Mouse (Mus musculus) neural tube, embryonic 14.5 days (tissue): ENCODE data around the gene Rem1. TPM values are rescaled to one million over a fixed set of nuclear protein-coding genes. Genes with fewer than 3 reads are reported as not detected.

Source experiments
- ATAC-seq: fragments of 200-750 bp; cut with Nextera tagmentation; 2 replicates; pipeline ENCODE4 v1.8.0; 2017; ENCODE audit warnings: low read depth, mild to moderate bottlenecking, moderate TSS enrichment, moderate library complexity
- H3K27ac ChIP-seq: fragments of 300-500 bp; sonication (generic); 2 replicates; pipeline ENCODE4 v1.5.1; 2014; ENCODE audit warnings: low read depth, mild to moderate bottlenecking, control low read depth, low read length, moderate library complexity, mixed read lengths
- H3K27me3 ChIP-seq: fragments of 300-500 bp; sonication (generic); 2 replicates; pipeline ENCODE4 v1.6.1; 2014; ENCODE audit warnings: low read length; ENCODE audit not compliant: control insufficient read depth, insufficient read depth
- H3K36me3 ChIP-seq: fragments of 300-500 bp; sonication (generic); 2 replicates; pipeline ENCODE4 v1.6.1; 2014; ENCODE audit warnings: low read length, mixed read lengths; ENCODE audit not compliant: control insufficient read depth, insufficient read depth
- H3K4me1 ChIP-seq: fragments of 300-500 bp; sonication (generic); 2 replicates; pipeline ENCODE4 v1.6.1; 2014; ENCODE audit warnings: low read length; ENCODE audit not compliant: control insufficient read depth, insufficient read depth
- H3K4me2 ChIP-seq: fragments of 300-500 bp; sonication (generic); 2 replicates; pipeline ENCODE4 v1.6.1; 2014; ENCODE audit warnings: mild to moderate bottlenecking, low read depth, low read length, control low read depth
- H3K4me3 ChIP-seq: fragments of 300-500 bp; sonication (generic); 2 replicates; pipeline ENCODE4 v1.5.1; 2014; ENCODE audit warnings: low read depth, low read length, control low read depth, mixed read lengths
- H3K9ac ChIP-seq: fragments of 300-500 bp; sonication (generic); replicated peaks from 2 replicates; pipeline ENCODE4 v1.6.1; 2014; ENCODE audit warnings: low read depth, mild to moderate bottlenecking, control low read depth, low read length, mixed read lengths
- H3K9me3 ChIP-seq: fragments of 300-500 bp; sonication (generic); 2 replicates; pipeline ENCODE4 v1.6.1; 2016; ENCODE audit warnings: low read length; ENCODE audit not compliant: control insufficient read depth
- WGBS: fragments of 180-500 bp; shearing (Covaris S2); extraction: QIAGEN DNeasy Blood & Tissue Kit; methylation state at CpG from one replicate; pipeline ENCODE4 v1.1.7; 2014; 5-methylcytosine and 5-hydroxymethylcytosine counted together
- polyA plus RNA-seq: library from polyadenylated mRNA; unstranded; fragments of >200 nt; fragmentation: Nextera tagmentation; extraction: Ambion mirVana; gene quantifications from 2 replicates; pipeline ENCODE4 v1.2.1, GENCODE M21; 2014

Gene Rem1
- polyA plus RNA-seq, 1 experiment from 2014 or later, result not detected

DNA sequence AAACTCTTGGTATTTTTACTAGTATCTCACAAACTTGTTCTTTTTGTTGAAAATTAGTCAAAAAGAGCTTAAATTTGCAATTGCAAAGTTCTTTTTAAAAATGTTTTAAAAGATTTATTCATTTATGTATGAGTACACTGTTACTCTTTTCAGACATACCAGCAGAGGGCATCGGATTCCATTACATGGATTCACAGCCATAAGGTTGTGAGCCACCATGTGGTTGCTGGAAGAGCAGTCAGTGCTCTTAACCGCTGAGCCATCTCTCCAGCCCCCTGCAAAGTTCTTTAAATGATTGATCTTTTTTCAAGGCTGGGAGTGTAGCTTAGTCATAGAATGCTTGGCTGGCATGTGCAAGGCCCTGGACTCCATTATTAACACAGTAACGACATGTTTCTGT, 51.6 kb downstream of the Rem1 start:
- no peaks in the 10 kb centered on the region for H3K27me3 ChIP-seq
- H3K27ac ChIP-seq, result no peak overlapping the region
- no peak overlapping the region for H3K4me2 ChIP-seq
- peaks cover 2% of the 10 kb centered on the region for H3K4me1 ChIP-seq
- 52% methylated on average over 3 of the region's 3 CpGs for WGBS
- peaks cover 66% of the 10 kb centered on the region for H3K36me3 ChIP-seq
- no peak overlapping the region for H3K9ac ChIP-seq
- ATAC-seq, result peak; percentile 60; the same call in 1 of the 2 replicates
- no peaks in the 10 kb centered on the region for H3K9me3 ChIP-seq
- no peak overlapping the region for H3K4me3 ChIP-seq

DNA sequence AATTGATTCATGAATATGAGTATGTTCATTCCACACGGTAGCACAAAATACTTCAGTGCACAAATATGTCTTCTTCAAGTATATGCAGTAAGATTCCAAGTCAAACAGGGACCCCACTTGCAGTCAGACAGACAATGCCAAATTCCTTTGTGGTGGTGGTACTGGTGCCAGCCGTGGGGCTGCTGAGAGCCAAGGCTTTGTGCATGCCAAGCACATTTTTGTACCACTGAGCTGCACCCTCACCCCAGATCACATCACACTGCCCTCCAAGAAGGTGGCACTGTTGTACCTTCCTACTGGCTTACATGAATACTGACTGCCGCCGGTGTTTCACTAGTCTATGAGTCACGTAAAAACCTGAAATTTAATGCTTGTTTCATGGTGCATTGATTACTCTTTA, 52.2 kb downstream of the Rem1 start:
- Histone ChIP-seq H3K4me2 (no peak overlapping the region), H3K4me1 (no peaks in the 10 kb centered on the region), H3K27ac (no peak overlapping the region), H3K9ac (no peak overlapping the region), H3K4me3 (no peak overlapping the region), H3K27me3 (no peaks in the 10 kb centered on the region), H3K36me3 (peaks cover 72% of the 10 kb centered on the region), H3K9me3 (no peaks in the 10 kb centered on the region)
- no peak for ATAC-seq
- 89% methylated on average over 5 of the region's 5 CpGs for WGBS

DNA sequence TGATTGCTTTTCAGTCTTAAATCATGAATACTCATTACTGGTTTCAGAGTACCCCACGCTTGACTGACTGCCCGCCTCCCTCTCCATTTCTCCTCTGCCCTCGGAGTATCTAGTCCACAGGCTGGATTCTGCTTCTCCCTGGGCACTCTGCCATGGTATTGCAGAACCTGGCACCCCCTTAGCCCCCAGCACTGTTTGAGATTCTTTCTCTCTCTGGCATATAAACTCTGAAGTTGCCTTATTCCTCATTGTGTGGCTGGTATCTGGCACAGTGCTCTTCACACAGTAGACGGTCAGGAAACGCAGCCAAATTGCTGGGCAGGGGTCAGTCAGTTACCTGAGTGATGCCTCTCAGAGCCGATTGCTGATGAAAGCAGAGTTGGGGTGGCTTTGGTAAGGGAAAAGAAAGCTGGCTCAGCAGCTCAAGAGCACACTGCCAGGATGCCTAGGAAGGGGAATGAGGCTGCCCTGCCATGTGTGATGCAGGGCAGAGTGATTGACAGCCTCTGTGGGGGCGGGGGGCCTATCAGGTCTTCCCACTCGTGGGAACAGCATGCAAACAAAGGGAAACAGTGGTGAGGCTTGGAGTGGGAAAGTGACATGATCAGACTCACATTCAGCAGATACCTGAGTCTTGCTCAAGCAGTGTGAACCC, 53.1 kb downstream of the Rem1 start:
- Histone ChIP-seq H3K36me3 (peaks cover 79% of the 10 kb centered on the region), H3K27me3 (no peaks in the 10 kb centered on the region), H3K4me2 (no peak overlapping the region), H3K4me3 (no peak overlapping the region), H3K27ac (peak overlapping the region; percentile 44), H3K9ac (no peak overlapping the region), H3K9me3 (no peaks in the 10 kb centered on the region), H3K4me1 (no peaks in the 10 kb centered on the region)
- ATAC-seq, result peak; percentile 47; the same call in 1 of the 2 replicates
- WGBS, result 74% methylated on average over 8 of the region's 8 CpGs

DNA sequence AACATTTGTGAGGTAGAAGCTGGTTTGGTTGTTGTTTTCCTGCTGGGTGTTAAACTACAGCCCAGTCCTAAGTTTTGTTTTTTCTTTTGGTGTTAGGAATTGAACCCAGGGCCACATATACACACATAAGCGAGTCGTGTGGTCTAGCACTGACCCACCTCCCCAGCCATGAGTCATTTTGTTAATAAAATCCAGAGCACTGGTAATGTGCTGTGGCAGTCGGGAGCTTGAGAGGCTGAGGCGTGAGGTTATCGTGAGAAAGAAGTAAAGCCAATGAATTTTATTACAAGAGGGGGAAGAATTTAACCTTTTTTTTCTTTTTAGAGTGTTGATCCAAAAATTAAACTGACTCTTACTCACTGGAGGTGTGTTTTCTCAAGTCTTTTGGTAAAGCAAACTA, 56.3 kb downstream of the Rem1 start:
- H3K9ac ChIP-seq, result no peak overlapping the region
- no peak for ATAC-seq
- H3K4me3 ChIP-seq, result no peak overlapping the region
- H3K4me1 ChIP-seq, result no peaks in the 10 kb centered on the region
- H3K27me3 ChIP-seq, result no peaks in the 10 kb centered on the region
- no peak overlapping the region for H3K27ac ChIP-seq
- peaks cover 83% of the 10 kb centered on the region for H3K36me3 ChIP-seq
- H3K9me3 ChIP-seq, result no peaks in the 10 kb centered on the region
- H3K4me2 ChIP-seq, result no peak overlapping the region
- 94% methylated on average over 5 of the region's 5 CpGs for WGBS

Other genes starting within 250 kb of the Rem1 start
- 19.2 and 19.7 TPM in 2 replicates for gene Sox12, start 228.9 kb upstream of the Rem1 start, polyA plus RNA-seq
- 14.5 and 18.0 TPM in 2 replicates for gene Zcchc3, start 211.9 kb upstream of the Rem1 start, polyA plus RNA-seq
- 0.87 and 0.99 TPM in 2 replicates for gene 6820408C15Rik, start 211.4 kb upstream of the Rem1 start, polyA plus RNA-seq
- gene Defb23, start 162.3 kb upstream of the Rem1 start, polyA plus RNA-seq, result not detected in 2 replicates
- not detected in 2 replicates for gene Defb20, start 149.9 kb upstream of the Rem1 start, polyA plus RNA-seq
- gene Defb22, start 136.8 kb upstream of the Rem1 start, polyA plus RNA-seq, result not detected in 2 replicates
- not detected in 2 replicates for gene Defb26, start 115.3 kb upstream of the Rem1 start, polyA plus RNA-seq
- gene Defb28, start 108.7 kb upstream of the Rem1 start, polyA plus RNA-seq, result not detected in 2 replicates
- not detected in 2 replicates for gene Defb29, start 86.9 kb upstream of the Rem1 start, polyA plus RNA-seq
- not detected in 2 replicates for gene Gm17416, start 57.6 kb upstream of the Rem1 start, polyA plus RNA-seq
- not detected in 2 replicates for gene Defb21, start 54.2 kb upstream of the Rem1 start, polyA plus RNA-seq
- gene Defb19, start 46.6 kb upstream of the Rem1 start, polyA plus RNA-seq, result not detected in 2 replicates
- gene Defb45, start 27.6 kb upstream of the Rem1 start, polyA plus RNA-seq, result not detected in 2 replicates
- gene Defb36, start 22.6 kb upstream of the Rem1 start, polyA plus RNA-seq, result not detected in 2 replicates
- gene Defb25, start 3.9 kb upstream of the Rem1 start, polyA plus RNA-seq, result not detected in 2 replicates
- 156 and 160 TPM in 2 replicates for gene H13, start 42.5 kb downstream of the Rem1 start, polyA plus RNA-seq
- 40.2 and 43.8 TPM in 2 replicates for gene Mcts2, start 60.1 kb downstream of the Rem1 start, polyA plus RNA-seq
- 49.9 and 50.4 TPM in 2 replicates for gene Id1, start 109.3 kb downstream of the Rem1 start, polyA plus RNA-seq
- gene Cox4i2, start 127.2 kb downstream of the Rem1 start, polyA plus RNA-seq, result 3.6 and 4.5 TPM in 2 replicates
- 142 and 159 TPM in 2 replicates for gene Bcl2l1, start 204.8 kb downstream of the Rem1 start, polyA plus RNA-seq
- 7.5 and 12.6 TPM in 2 replicates for gene Tpx2, start 221.0 kb downstream of the Rem1 start, polyA plus RNA-seq